Mouse (Mus musculus): ENCODE results near the gene Sema4d.

- TF ChIP-seq CTCF (IDR thresholded peaks at IDR 0.05; ENCODE audit: low read depth, low read length) (no peak), POLR2A (IDR thresholded peaks at IDR 0.05; ENCODE audit: insufficient read depth, low read length) (no peak)
These were observed 49.7 kb downstream of the Sema4d start for GRCm38 (mm10) chr13:51743855-51744254.
